Comparison of ENCODE assay signal across 12 mouse cellular contexts in the genomic region with DNA sequence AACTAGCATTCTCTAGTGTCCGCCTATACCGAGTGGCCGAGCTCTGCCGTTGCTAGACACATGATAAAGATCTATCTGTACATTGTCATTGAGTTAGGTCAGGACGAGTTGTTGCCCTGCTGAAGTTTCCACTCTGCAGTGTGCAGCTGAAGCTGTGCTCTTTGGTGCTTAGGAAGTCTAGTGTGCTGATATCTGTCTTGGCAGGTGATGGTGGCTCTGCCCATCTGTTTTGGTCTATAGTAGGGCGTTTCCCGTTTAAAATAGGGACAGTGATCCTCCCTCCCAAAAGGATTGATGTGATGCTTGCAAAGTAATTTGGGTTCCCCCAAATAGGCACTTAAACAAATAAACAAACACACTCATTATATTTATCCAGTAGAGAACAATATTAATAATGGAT.
DNase-seq lines count a peak whose midpoint lies in the region; ATAC-seq and TF ChIP-seq lines count a peak whose summit lies in the region.
"Had no signal": no experiment of that assay in that cellular context is flagged by ENCODE, and none has a peak within 500 bp of the region (broad histone marks: within the 10 kb centered on the region; RNA-seq: fewer than 3 reads in every experiment).

No protein-coding gene starts in this region.

- H3K27me3 ChIP-seq in midbrain, embryonic 10.5 days (ENCODE audit: low read depth, poor library complexity, severe bottlenecking) = no peaks in the 10 kb centered on the region
- H3K27me3 ChIP-seq in midbrain, embryonic 13.5 days = no peaks in the 10 kb centered on the region
- H3K27me3 ChIP-seq in liver, embryonic 14.5 days (ENCODE audit: control insufficient read depth, insufficient read depth, low read length) = no peaks in the 10 kb centered on the region
- no peaks in the 10 kb centered on the region for H3K27me3 ChIP-seq in midbrain, embryonic 12.5 days
- H3K27me3 ChIP-seq in stomach, postnatal 0 days (ENCODE audit: control insufficient read depth, insufficient read depth, low read length) = no peaks in the 10 kb centered on the region
- H3K27me3 ChIP-seq in limb, embryonic 10.5 days (ENCODE audit: low read depth, poor library complexity, severe bottlenecking) = no peaks in the 10 kb centered on the region
- H3K27me3 ChIP-seq: embryonic facial prominence, embryonic 12.5 days; forebrain, embryonic 13.5 days; lung, embryonic 15.5 days had no signal

- 0 out of 2 replicates have a peak overlapping the region, but pooled peaks have one; percentile 76 for H3K27ac ChIP-seq in midbrain, embryonic 10.5 days (replicated peaks)
- H3K27ac ChIP-seq in midbrain, embryonic 13.5 days = no peak overlapping the region
- no peak overlapping the region for H3K27ac ChIP-seq in liver, embryonic 14.5 days
- peak overlapping the region; percentile 58; the same call in 1 of the 2 replicates for H3K27ac ChIP-seq in midbrain, embryonic 12.5 days (replicated peaks)
- no peak overlapping the region for H3K27ac ChIP-seq in stomach, postnatal 0 days (replicated peaks)
- no peak overlapping the region for H3K27ac ChIP-seq in limb, embryonic 10.5 days
- H3K27ac ChIP-seq: embryonic facial prominence, embryonic 12.5 days; forebrain, embryonic 13.5 days; left cerebral cortex, adult 2 months; lung, embryonic 15.5 days had no signal

- 83% methylated on average over 7 of the region's 7 CpGs for WGBS in midbrain, embryonic 10.5 days
- 74% methylated on average over 7 of the region's 7 CpGs for WGBS in midbrain, embryonic 13.5 days
- WGBS in liver, embryonic 14.5 days (ENCODE audit: insufficient replicate concordance) = 48% methylated on average over 7 of the region's 7 CpGs
- WGBS in midbrain, embryonic 12.5 days = 80% methylated on average over 7 of the region's 7 CpGs
- 82% methylated on average over 7 of the region's 7 CpGs for WGBS in stomach, postnatal 0 days
- WGBS in limb, embryonic 10.5 days = 80% methylated on average over 7 of the region's 7 CpGs

- H3K36me3 ChIP-seq in midbrain, embryonic 10.5 days = peaks cover 19% of the 10 kb centered on the region
- peaks cover 3% of the 10 kb centered on the region; the same call in 1 of the 2 replicates for H3K36me3 ChIP-seq in midbrain, embryonic 13.5 days
- H3K36me3 ChIP-seq in liver, embryonic 14.5 days (replicated peaks; ENCODE audit: control insufficient read depth, insufficient read depth, low read depth) = no peaks in the 10 kb centered on the region
- H3K36me3 ChIP-seq in midbrain, embryonic 12.5 days = peaks cover 7% of the 10 kb centered on the region; the same call in 1 of the 2 replicates
- no peaks in the 10 kb centered on the region for H3K36me3 ChIP-seq in stomach, postnatal 0 days (ENCODE audit: control insufficient read depth, insufficient read depth, low read length)
- peaks cover 20% of the 10 kb centered on the region for H3K36me3 ChIP-seq in limb, embryonic 10.5 days
- H3K36me3 ChIP-seq: lung, embryonic 15.5 days had no signal

- TF ChIP-seq CTCF in liver, embryonic 14.5 days (IDR thresholded peaks at IDR 0.05; ENCODE audit: low read depth) = no peak
- no peak for TF ChIP-seq CTCF in stomach, postnatal 0 days (IDR thresholded peaks at IDR 0.05; ENCODE audit: low read depth)

- DNase-seq in midbrain, embryonic 10.5 days (ENCODE audit: low spot score) = no peak
- DNase-seq in liver, embryonic 14.5 days (ENCODE audit: low read depth in 3 of 3, low spot score in 3 of 3) = no peak
- DNase-seq in stomach, postnatal 0 days (ENCODE audit: low spot score) = peak; percentile 7
- no peak for DNase-seq in limb, embryonic 10.5 days (ENCODE audit: low spot score)
- DNase-seq in MN1 (ENCODE audit: low spot score) = no peak

- H3K9me3 ChIP-seq in midbrain, embryonic 10.5 days (replicated peaks) = no peaks in the 10 kb centered on the region
- H3K9me3 ChIP-seq in midbrain, embryonic 13.5 days = no peaks in the 10 kb centered on the region
- no peaks in the 10 kb centered on the region for H3K9me3 ChIP-seq in liver, embryonic 14.5 days (ENCODE audit: control insufficient read depth, low read length)
- H3K9me3 ChIP-seq in midbrain, embryonic 12.5 days = no peaks in the 10 kb centered on the region
- H3K9me3 ChIP-seq in stomach, postnatal 0 days (ENCODE audit: control insufficient read depth, low read length) = no peaks in the 10 kb centered on the region
- H3K9me3 ChIP-seq in limb, embryonic 10.5 days (replicated peaks) = no peaks in the 10 kb centered on the region
- H3K9me3 ChIP-seq: embryonic facial prominence, embryonic 12.5 days; forebrain, embryonic 13.5 days; lung, embryonic 15.5 days had no signal

- no peak overlapping the region for H3K4me3 ChIP-seq in midbrain, embryonic 10.5 days
- no peak overlapping the region for H3K4me3 ChIP-seq in midbrain, embryonic 13.5 days (replicated peaks)
- no peak overlapping the region for H3K4me3 ChIP-seq in liver, embryonic 14.5 days (ENCODE audit: insufficient read depth in 1 of 2, low read depth in 2 of 2, low read length in 2 of 2)
- no peak overlapping the region for H3K4me3 ChIP-seq in midbrain, embryonic 12.5 days
- H3K4me3 ChIP-seq in stomach, postnatal 0 days (ENCODE audit: low read depth, low read length) = no peak overlapping the region
- H3K4me3 ChIP-seq in limb, embryonic 10.5 days = no peak overlapping the region
- H3K4me3 ChIP-seq: embryonic facial prominence, embryonic 12.5 days; erythroblast, embryonic 14.5 days; forebrain, embryonic 13.5 days; left cerebral cortex, adult 2 months; lung, embryonic 15.5 days had no signal

- no peak for ATAC-seq in midbrain, embryonic 13.5 days
- ATAC-seq in liver, embryonic 14.5 days (ENCODE audit: insufficient read depth) = peak; percentile 37; the same call in 1 of the 2 replicates
- no peak for ATAC-seq in midbrain, embryonic 12.5 days (ENCODE audit: low FRiP score, low read depth)
- ATAC-seq in stomach, postnatal 0 days (ENCODE audit: low FRiP score, low TSS enrichment) = no peak

- no peak overlapping the region for H3K9ac ChIP-seq in midbrain, embryonic 13.5 days (replicated peaks)
- H3K9ac ChIP-seq in liver, embryonic 14.5 days (replicated peaks) = no peak overlapping the region
- H3K9ac ChIP-seq in midbrain, embryonic 12.5 days (replicated peaks) = no peak overlapping the region
- no peak overlapping the region for H3K9ac ChIP-seq in stomach, postnatal 0 days (ENCODE audit: low read length)
- H3K9ac ChIP-seq: embryonic facial prominence, embryonic 12.5 days; forebrain, embryonic 13.5 days; lung, embryonic 15.5 days had no signal

- no peak overlapping the region for H3K4me2 ChIP-seq in midbrain, embryonic 13.5 days (replicated peaks)
- H3K4me2 ChIP-seq in liver, embryonic 14.5 days (ENCODE audit: low read depth) = no peak overlapping the region
- H3K4me2 ChIP-seq in midbrain, embryonic 12.5 days (replicated peaks) = no peak overlapping the region
- no peak overlapping the region for H3K4me2 ChIP-seq in stomach, postnatal 0 days (replicated peaks; ENCODE audit: low read depth)
- H3K4me2 ChIP-seq: embryonic facial prominence, embryonic 12.5 days; forebrain, embryonic 13.5 days; lung, embryonic 15.5 days had no signal

- peaks cover 34% of the 10 kb centered on the region for H3K4me1 ChIP-seq in midbrain, embryonic 10.5 days
- H3K4me1 ChIP-seq in midbrain, embryonic 13.5 days (replicated peaks) = peaks cover 35% of the 10 kb centered on the region
- peaks cover 0 to 12% of the 10 kb centered on the region in 2 experiments; a peak in 3 of 4 replicates for H3K4me1 ChIP-seq in liver, embryonic 14.5 days (replicated peaks; ENCODE audit: control insufficient read depth in 2 of 2, insufficient read depth in 2 of 2, low read length in 1 of 2)
- H3K4me1 ChIP-seq in midbrain, embryonic 12.5 days = peaks cover 15% of the 10 kb centered on the region
- 0 out of 2 replicates have a peak, but pooled peaks cover 2% of the 10 kb centered on the region for H3K4me1 ChIP-seq in stomach, postnatal 0 days (replicated peaks; ENCODE audit: control insufficient read depth, insufficient read depth)
- H3K4me1 ChIP-seq in limb, embryonic 10.5 days = peaks cover 40% of the 10 kb centered on the region

- 0 out of 2 replicates have a peak, but pooled peaks have one; percentile 7 for TF ChIP-seq EP300 in liver, embryonic 14.5 days (IDR thresholded peaks at IDR 0.05; ENCODE audit: low read depth)
- no peak for TF ChIP-seq EP300 in stomach, postnatal 0 days (optimal IDR thresholded peaks at IDR 0.05)

Comparison
In these comparisons a context has a peak if more than half of its experiments do, and no peak if none do; other contexts are left out.
1. H3K27ac ChIP-seq: peak in midbrain, embryonic 10.5 days (single experiment) and midbrain, embryonic 12.5 days (single experiment); none in midbrain, embryonic 13.5 days (single experiment), liver, embryonic 14.5 days (single experiment), stomach, postnatal 0 days (single experiment) and limb, embryonic 10.5 days (single experiment).